13 mouse cellular contexts compared by ENCODE assay signal in the genomic region with DNA sequence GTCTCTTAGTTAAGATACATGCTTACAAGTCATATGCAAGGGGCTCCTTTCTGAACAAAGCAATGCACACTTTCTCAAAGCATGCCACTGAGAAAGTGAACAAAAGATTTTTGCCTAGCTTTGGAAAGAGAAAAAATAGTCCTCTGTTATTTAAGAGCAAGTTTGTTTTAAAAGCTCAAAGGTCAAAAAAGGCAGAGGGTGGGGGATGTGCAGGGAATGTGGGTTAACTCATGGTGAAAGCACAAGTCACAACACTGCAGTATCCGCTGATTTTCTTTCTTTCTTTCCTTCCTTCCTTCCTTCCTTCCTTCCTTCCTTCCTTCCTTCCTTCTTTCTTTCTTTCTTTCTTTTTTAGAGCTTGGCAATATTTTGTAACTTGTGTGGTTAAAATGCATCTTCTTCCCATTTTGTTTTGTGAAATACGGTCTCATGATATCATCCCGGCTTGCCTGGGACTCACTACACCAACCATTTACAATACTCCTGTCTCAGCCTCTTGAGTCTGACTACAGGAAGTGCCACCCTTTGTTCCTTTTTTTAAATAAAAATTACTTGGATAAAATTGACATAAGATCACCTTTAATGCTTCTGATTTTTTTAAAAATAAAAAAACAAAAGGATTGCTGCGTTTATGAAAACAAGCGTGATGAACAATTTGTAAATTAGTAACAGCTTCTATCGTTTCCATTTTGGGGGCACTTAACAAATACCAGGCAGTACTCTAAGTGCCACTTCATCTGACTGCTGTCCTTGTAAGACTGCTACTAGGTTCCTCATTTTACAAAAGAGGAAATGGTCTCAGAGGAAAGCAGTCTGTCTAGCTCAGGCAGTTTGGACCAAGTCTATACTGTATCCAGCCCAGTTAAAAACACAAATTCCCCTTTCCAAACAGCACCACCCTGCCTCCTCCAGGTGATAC. TPM values are rescaled to one million over a fixed set of nuclear protein-coding genes. Genes with fewer than 3 reads are reported as not detected.
DNase-seq lines count a peak whose midpoint lies in the region; ATAC-seq and TF ChIP-seq lines count a peak whose summit lies in the region.
"Had no signal": no experiment of that assay in that cellular context is flagged by ENCODE, and none has a peak within 500 bp of the region (broad histone marks: within the 10 kb centered on the region; RNA-seq: fewer than 3 reads in every experiment).

No protein-coding gene starts in this region.

- DNase-seq in heart, postnatal 36 days, result no peak
- DNase-seq in 416B (ENCODE audit: low read depth), result peak; percentile 87
- DNase-seq in c-Kit-positive CD71-negative TER-119-negative erythroid progenitor cells, embryonic 14.5 days (ENCODE audit: low read depth), result peak; percentile 45
- DNase-seq in liver, embryonic 14.5 days (ENCODE audit: low read depth in 3 of 3, low spot score in 3 of 3), result no peak
- DNase-seq in layer of hippocampus, adult 9-10 months (ENCODE audit: low spot score), result no peak
- DNase-seq in adrenal gland, postnatal 4 days (ENCODE audit: low spot score in 2 of 2), result no peak
- no peak for DNase-seq in ovary, postnatal 36 days (ENCODE audit: low spot score)
- DNase-seq: cerebellum, postnatal 36 days had no signal

- peak overlapping the region; percentile 7; the same call in 1 of the 2 replicates for H3K4me2 ChIP-seq in heart, embryonic 14.5 days (ENCODE audit: low read length)
- peak overlapping the region; percentile 3 for H3K4me2 ChIP-seq in liver, embryonic 14.5 days (ENCODE audit: low read depth)
- H3K4me2 ChIP-seq: heart, embryonic 15.5 days had no signal

- H3K4me3 ChIP-seq in heart, embryonic 14.5 days (ENCODE audit: control insufficient read depth in 1 of 2, insufficient read depth in 1 of 2, low read depth in 1 of 2, low read length in 2 of 2), result no peak overlapping the region
- no peak overlapping the region for H3K4me3 ChIP-seq in liver, embryonic 14.5 days (ENCODE audit: insufficient read depth in 1 of 2, low read depth in 2 of 2, low read length in 2 of 2)
- H3K4me3 ChIP-seq: heart, embryonic 15.5 days; limb, embryonic 10.5 days had no signal

- no peak overlapping the region for H3K9ac ChIP-seq in heart, embryonic 14.5 days (ENCODE audit: low read length)
- no peak overlapping the region for H3K9ac ChIP-seq in liver, embryonic 14.5 days (replicated peaks)
- H3K9ac ChIP-seq: heart, embryonic 15.5 days had no signal

- H3K27me3 ChIP-seq in heart, embryonic 14.5 days (ENCODE audit: control insufficient read depth, insufficient read depth, low read length), result no peaks in the 10 kb centered on the region
- no peaks in the 10 kb centered on the region for H3K27me3 ChIP-seq in liver, embryonic 14.5 days (ENCODE audit: control insufficient read depth, insufficient read depth, low read length)
- H3K27me3 ChIP-seq: heart, embryonic 15.5 days had no signal

- no peaks in the 10 kb centered on the region for H3K9me3 ChIP-seq in heart, embryonic 14.5 days (ENCODE audit: control insufficient read depth, low read length)
- H3K9me3 ChIP-seq in liver, embryonic 14.5 days (ENCODE audit: control insufficient read depth, low read length), result no peaks in the 10 kb centered on the region
- H3K9me3 ChIP-seq: heart, embryonic 15.5 days; limb, embryonic 10.5 days had no signal

- peak overlapping the region in 1 of 2 experiments; percentile 39; a peak in 1 of 4 replicates for H3K27ac ChIP-seq in heart, embryonic 14.5 days (replicated peaks in 1 of 2; ENCODE audit: control insufficient read depth in 1 of 2, insufficient read depth in 1 of 2, low read depth in 2 of 2, low read length in 2 of 2)
- H3K27ac ChIP-seq in liver, embryonic 14.5 days, result no peak overlapping the region; the same call in 1 of the 2 replicates
- H3K27ac ChIP-seq: heart, embryonic 15.5 days; limb, embryonic 10.5 days had no signal

- intact Hi-C loops in heart, postnatal 36 days (cut with DNase I), result no loop called here

- ATAC-seq in heart, embryonic 14.5 days (ENCODE audit: insufficient number of reproducible peaks, insufficient read depth, low FRiP score, low read depth), result no peak
- ATAC-seq in liver, embryonic 14.5 days (ENCODE audit: insufficient read depth), result no peak
- ATAC-seq: inflammation-experienced regulatory T-cells, adult 6 months; midbrain, embryonic 16.5 days had no signal

- TF ChIP-seq CTCF in liver, embryonic 14.5 days (IDR thresholded peaks at IDR 0.05; ENCODE audit: low read depth), result no peak

- 61% methylated on average over 6 of the region's 6 CpGs for WGBS in heart, embryonic 14.5 days
- 20% methylated on average over 6 of the region's 6 CpGs for WGBS in liver, embryonic 14.5 days (ENCODE audit: insufficient replicate concordance)

- no peak for TF ChIP-seq EP300 in liver, embryonic 14.5 days (IDR thresholded peaks at IDR 0.05; ENCODE audit: low read depth)

- peaks cover 17% of the 10 kb centered on the region for H3K36me3 ChIP-seq in heart, embryonic 14.5 days (ENCODE audit: control insufficient read depth, insufficient read depth, low read length)
- peaks cover 13% of the 10 kb centered on the region for H3K36me3 ChIP-seq in liver, embryonic 14.5 days (replicated peaks; ENCODE audit: control insufficient read depth, insufficient read depth, low read depth)

- H3K4me1 ChIP-seq in heart, embryonic 14.5 days (ENCODE audit: control insufficient read depth in 2 of 2, insufficient read depth in 2 of 2, low read length in 2 of 2), result peaks cover 0 to 29% of the 10 kb centered on the region in 2 experiments; a peak in 3 of 4 replicates
- H3K4me1 ChIP-seq in liver, embryonic 14.5 days (replicated peaks; ENCODE audit: control insufficient read depth in 2 of 2, insufficient read depth in 2 of 2, low read length in 1 of 2), result peaks cover 6 to 11% of the 10 kb centered on the region in 2 experiments

RNA-seq across cellular contexts. Expression of a gene that starts 5.0 kb away (rescaled TPM):
- polyA plus RNA-seq in heart, embryonic 14.5 days (2014; fragmentation: Nextera tagmentation; extraction: Ambion mirVana), result 251 and 262 TPM in 2 replicates
- total RNA-seq in heart, postnatal 36 days (2021), result 100 to 1,000 TPM; 133 to 134 TPM
- polyA plus RNA-seq in liver, embryonic 14.5 days (2012; rRNA removed), result 20.5 and 35.3 TPM in 2 replicates
- polyA plus RNA-seq in liver, embryonic 14.5 days (2014; fragmentation: Nextera tagmentation; extraction: Ambion mirVana), result 81.1 and 93.2 TPM in 2 replicates
- total RNA-seq in adrenal gland, postnatal 4 days (2021), result 100 to 1,000 TPM; 213 to 230 TPM

Comparison
In these comparisons a context has a peak if more than half of its experiments do, and no peak if none do; other contexts are left out.
1. DNase-seq: peak in 416B (single experiment) and c-Kit-positive CD71-negative TER-119-negative erythroid progenitor cells, embryonic 14.5 days (single experiment); none in heart, postnatal 36 days (0 of 2), liver, embryonic 14.5 days (0 of 3), layer of hippocampus, adult 9-10 months (single experiment), adrenal gland, postnatal 4 days (0 of 2) and ovary, postnatal 36 days (single experiment).